Mouse (Mus musculus) cortical plate, adult 2 months (tissue): Measurements from ENCODE around the gene Atf4.

Experiments
- CTCF ChIP-seq: fragments of 200-500 bp; IDR thresholded peaks from 2 replicates; pipeline ENCODE4 v1.5.1; 2011; ENCODE audit warnings: mild to moderate bottlenecking, control low read depth, low read length; ENCODE audit not compliant: insufficient read depth; ENCODE audit errors: extremely low read depth
- POLR2A ChIP-seq: fragments of 200-500 bp; IDR thresholded peaks from 2 replicates; pipeline ENCODE4 v1.6.1; 2011; ENCODE audit warnings: mild to moderate bottlenecking, low read length, control low read depth; ENCODE audit not compliant: insufficient read depth; ENCODE audit errors: extremely low read depth

DNA sequence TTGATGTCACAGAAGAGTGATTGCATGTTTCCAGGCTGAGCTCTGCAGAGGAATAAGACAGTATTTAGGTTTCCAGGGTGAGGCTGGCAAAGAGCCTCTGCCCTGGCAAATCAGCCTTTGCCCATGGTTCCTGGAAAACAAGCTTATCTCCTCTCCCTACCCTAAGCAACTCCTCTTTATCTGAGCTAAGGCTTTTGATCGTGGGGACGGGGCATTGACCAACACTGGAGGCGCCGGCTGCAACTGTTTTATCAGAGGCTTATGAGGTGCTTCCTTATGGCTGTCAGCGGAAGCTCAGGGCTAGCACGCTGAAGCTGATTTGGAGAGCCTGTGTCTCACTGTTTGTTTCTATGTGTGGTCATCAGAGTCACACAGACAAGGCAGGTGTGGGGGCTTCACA, 4.4 kb upstream of the Atf4 start:
- no peak for TF ChIP-seq POLR2A
- TF ChIP-seq CTCF, result no peak
